Mouse (Mus musculus): ENCODE results near the gene Grin2c. TPM values are rescaled to one million over a fixed set of nuclear protein-coding genes. Genes with fewer than 3 reads are reported as not detected.

The Grin2c gene
- polyA plus RNA-seq, 1 experiment from 2014 or later: not detected

GRCm38 (mm10) chr11:115275954-115276353, 8.9 kb upstream of the Grin2c start:
- no peaks in the 10 kb centered on the region for H3K79me2 ChIP-seq (ENCODE audit: inconsistent target)
- no peak overlapping the region for H3K27ac ChIP-seq
- H3K4me3 ChIP-seq (ENCODE audit: inconsistent target): peak overlapping the region; percentile 48
- no peaks in the 10 kb centered on the region for H3K36me3 ChIP-seq (ENCODE audit: inconsistent target)
- WGBS (ENCODE audit: missing documents): 64% methylated on average over 3 of the region's 3 CpGs

- Histone ChIP-seq H3K79me2 (ENCODE audit: inconsistent target) (no peaks in the 10 kb centered on the region), H3K4me3 (ENCODE audit: inconsistent target) (no peak overlapping the region), H3K36me3 (ENCODE audit: inconsistent target) (no peaks in the 10 kb centered on the region), H3K27ac (no peak overlapping the region)
- 67% methylated on average over 6 of the region's 6 CpGs for WGBS (ENCODE audit: missing documents)
Measured at GRCm38 (mm10) chr11:115275509-115275908, 8.5 kb upstream of the Grin2c start.

- Histone ChIP-seq H3K79me2 (ENCODE audit: inconsistent target) (no peaks in the 10 kb centered on the region), H3K27ac (no peak overlapping the region)
- WGBS (ENCODE audit: missing documents): 94% methylated on average over 6 of the region's 6 CpGs
Measured at GRCm38 (mm10) chr11:115274771-115275170, 7.7 kb upstream of the Grin2c start.

GRCm38 (mm10) chr11:115274178-115274577, 7.1 kb upstream of the Grin2c start:
- Histone ChIP-seq H3K79me2 (ENCODE audit: inconsistent target) (no peaks in the 10 kb centered on the region), H3K27ac (no peak overlapping the region), H3K36me3 (ENCODE audit: inconsistent target) (no peaks in the 10 kb centered on the region), H3K4me3 (ENCODE audit: inconsistent target) (no peak overlapping the region)
- 89% methylated on average over 5 of the region's 7 CpGs for WGBS (ENCODE audit: missing documents)

More at GRCm38 (mm10) chr11:115274771-115275170, 7.7 kb upstream of the Grin2c start:
- Histone ChIP-seq H3K36me3 (ENCODE audit: inconsistent target) (no peaks in the 10 kb centered on the region), H3K4me3 (ENCODE audit: inconsistent target) (no peak overlapping the region)

- no peak overlapping the region for H3K27ac ChIP-seq
- WGBS (ENCODE audit: missing documents): 88% methylated on average over 6 of the region's 7 CpGs
- no peaks in the 10 kb centered on the region for H3K79me2 ChIP-seq (ENCODE audit: inconsistent target)
- H3K4me3 ChIP-seq (ENCODE audit: inconsistent target): no peak overlapping the region
- no peaks in the 10 kb centered on the region for H3K36me3 ChIP-seq (ENCODE audit: inconsistent target)
Measured at GRCm38 (mm10) chr11:115273735-115274134, 6.7 kb upstream of the Grin2c start.

GRCm38 (mm10) chr11:115272894-115273498, 6.0 kb upstream of the Grin2c start:
- Histone ChIP-seq H3K27ac (no peak overlapping the region), H3K36me3 (ENCODE audit: inconsistent target) (no peaks in the 10 kb centered on the region), H3K4me3 (ENCODE audit: inconsistent target) (no peak overlapping the region), H3K79me2 (ENCODE audit: inconsistent target) (no peaks in the 10 kb centered on the region)
- 87% methylated on average over 9 of the region's 10 CpGs for WGBS (ENCODE audit: missing documents)

- 86% methylated on average over 10 of the region's 10 CpGs for WGBS (ENCODE audit: missing documents)
- no peak overlapping the region for H3K4me3 ChIP-seq (ENCODE audit: inconsistent target)
Measured at GRCm38 (mm10) chr11:115271481-115271880, 4.4 kb upstream of the Grin2c start.

GRCm38 (mm10) chr11:115271052-115271451, 4.0 kb upstream of the Grin2c start:
- no peak overlapping the region for H3K27ac ChIP-seq
- no peak overlapping the region for H3K4me3 ChIP-seq (ENCODE audit: inconsistent target)
- H3K79me2 ChIP-seq (ENCODE audit: inconsistent target): no peaks in the 10 kb centered on the region
- H3K36me3 ChIP-seq (ENCODE audit: inconsistent target): no peaks in the 10 kb centered on the region
- WGBS (ENCODE audit: missing documents): 85% methylated on average over 9 of the region's 9 CpGs

More at GRCm38 (mm10) chr11:115271481-115271880, 4.4 kb upstream of the Grin2c start:
- H3K79me2 ChIP-seq (ENCODE audit: inconsistent target): no peaks in the 10 kb centered on the region
- no peaks in the 10 kb centered on the region for H3K36me3 ChIP-seq (ENCODE audit: inconsistent target)
- H3K27ac ChIP-seq: no peak overlapping the region

- 60% methylated on average over 17 of the region's 19 CpGs for WGBS (ENCODE audit: missing documents)
- H3K27ac ChIP-seq: no peak overlapping the region
- H3K79me2 ChIP-seq (ENCODE audit: inconsistent target): no peaks in the 10 kb centered on the region
- H3K4me3 ChIP-seq (ENCODE audit: inconsistent target): no peak overlapping the region
- no peaks in the 10 kb centered on the region for H3K36me3 ChIP-seq (ENCODE audit: inconsistent target)
Measured at GRCm38 (mm10) chr11:115270148-115270861, 3.3 kb upstream of the Grin2c start.

GRCm38 (mm10) chr11:115269330-115270066, 2.5 kb upstream of the Grin2c start:
- 84% methylated on average over 26 of the region's 27 CpGs for WGBS (ENCODE audit: missing documents)
- Histone ChIP-seq H3K36me3 (ENCODE audit: inconsistent target) (no peaks in the 10 kb centered on the region), H3K27ac (no peak overlapping the region), H3K4me3 (ENCODE audit: inconsistent target) (no peak overlapping the region), H3K79me2 (ENCODE audit: inconsistent target) (no peaks in the 10 kb centered on the region)

GRCm38 (mm10) chr11:115267958-115268357, 915 bp upstream of the Grin2c start:
- H3K79me2 ChIP-seq (ENCODE audit: inconsistent target): no peaks in the 10 kb centered on the region
- H3K36me3 ChIP-seq (ENCODE audit: inconsistent target): no peaks in the 10 kb centered on the region
- H3K27ac ChIP-seq: no peak overlapping the region
- WGBS (ENCODE audit: missing documents): 96% methylated on average over 11 of the region's 11 CpGs
- no peak overlapping the region for H3K4me3 ChIP-seq (ENCODE audit: inconsistent target)

GRCm38 (mm10) chr11:115266400-115266778, 654 bp downstream of the Grin2c start:
- 9% methylated on average over 22 of the region's 22 CpGs for whole genome bisulfite sequencing (ENCODE audit: missing documents)
- H3K4me3 ChIP-seq (ENCODE audit: inconsistent target): no peak overlapping the region

GRCm38 (mm10) chr11:115265771-115266399, 1.2 kb downstream of the Grin2c start:
- Histone ChIP-seq H3K79me2 (ENCODE audit: inconsistent target) (no peaks in the 10 kb centered on the region), H3K4me3 (ENCODE audit: inconsistent target) (no peak overlapping the region), H3K27ac (no peak overlapping the region), H3K36me3 (ENCODE audit: inconsistent target) (no peaks in the 10 kb centered on the region)
- WGBS (ENCODE audit: missing documents): 8% methylated on average over 20 of the region's 20 CpGs

More at GRCm38 (mm10) chr11:115266400-115266778, 654 bp downstream of the Grin2c start:
- H3K79me2 ChIP-seq (ENCODE audit: inconsistent target): no peaks in the 10 kb centered on the region
- no peak overlapping the region for H3K27ac ChIP-seq
- no peaks in the 10 kb centered on the region for H3K36me3 ChIP-seq (ENCODE audit: inconsistent target)

GRCm38 (mm10) chr11:115264862-115265668, 2.0 kb downstream of the Grin2c start:
- H3K27ac ChIP-seq: no peak overlapping the region
- H3K36me3 ChIP-seq (ENCODE audit: inconsistent target): no peaks in the 10 kb centered on the region
- H3K79me2 ChIP-seq (ENCODE audit: inconsistent target): no peaks in the 10 kb centered on the region
- H3K4me3 ChIP-seq (ENCODE audit: inconsistent target): no peak overlapping the region
- 13% methylated on average over 39 of the region's 39 CpGs for WGBS (ENCODE audit: missing documents)
